22 mouse cellular contexts compared by ENCODE assay signal in the genomic region with DNA sequence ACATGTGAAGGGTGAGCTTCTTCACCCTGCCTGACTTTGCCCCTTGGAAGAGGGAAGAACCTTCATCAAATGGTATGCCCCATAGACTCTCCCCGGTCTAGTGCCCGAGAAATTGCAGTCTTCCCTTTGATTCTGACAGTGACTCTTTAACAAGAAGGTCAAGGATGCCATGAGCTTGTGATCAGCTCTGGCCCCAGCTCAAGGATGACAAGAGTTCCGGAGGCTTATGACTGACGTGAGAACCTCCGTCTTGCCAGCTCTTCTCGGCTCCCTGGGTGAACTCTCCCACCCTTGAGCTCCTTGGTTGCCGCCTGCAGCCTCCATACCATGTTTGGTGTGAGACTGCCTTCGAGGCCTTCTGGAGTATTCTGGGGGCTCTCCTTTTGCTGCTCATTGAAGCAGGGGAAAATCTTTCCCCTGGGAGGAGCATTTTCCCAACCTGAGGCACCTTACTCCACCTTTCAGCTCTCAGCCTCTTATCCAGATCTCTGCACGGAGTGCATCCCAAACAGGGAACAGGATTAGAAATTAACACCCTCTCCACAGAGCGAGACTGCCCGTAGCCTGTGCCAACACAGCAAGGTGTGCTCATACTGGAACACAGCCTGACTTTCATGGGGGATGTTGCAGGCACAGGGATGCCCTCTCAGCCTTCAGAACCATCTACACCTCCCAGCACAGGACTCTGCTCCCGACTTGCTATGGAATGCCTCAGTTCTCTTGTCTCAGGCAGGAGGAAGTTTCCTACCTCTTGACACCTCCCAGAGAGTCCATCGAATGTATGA.
DNase-seq lines count a peak whose midpoint lies in the region; ATAC-seq lines count a peak whose summit lies in the region.
"Had no signal": no experiment of that assay in that cellular context is flagged by ENCODE, and none has a peak within 500 bp of the region (broad histone marks: within the 10 kb centered on the region; RNA-seq: fewer than 3 reads in every experiment).

No protein-coding gene starts in this region.

- H3K9ac ChIP-seq in heart, embryonic 12.5 days = 0 out of 2 replicates have a peak overlapping the region, but pooled peaks have one; percentile 19
- no peak overlapping the region for H3K9ac ChIP-seq in forebrain, embryonic 15.5 days (replicated peaks)
- H3K9ac ChIP-seq: embryonic facial prominence, embryonic 13.5 days; forebrain, embryonic 13.5 days; hindbrain, embryonic 14.5 days; limb, embryonic 12.5 days; liver, postnatal 0 days had no signal

- WGBS in heart, embryonic 12.5 days = 60% methylated on average over 13 of the region's 13 CpGs
- 85% methylated on average over 13 of the region's 13 CpGs for WGBS in forebrain, embryonic 15.5 days

- no peak overlapping the region for H3K27ac ChIP-seq in heart, embryonic 12.5 days (ENCODE audit: poor library complexity, severe bottlenecking)
- no peak overlapping the region for H3K27ac ChIP-seq in forebrain, embryonic 15.5 days (replicated peaks)
- H3K27ac ChIP-seq: embryonic facial prominence, embryonic 13.5 days; forebrain, embryonic 13.5 days; hindbrain, embryonic 14.5 days; kidney, postnatal 0 days; limb, embryonic 12.5 days had no signal

- H3K4me3 ChIP-seq in heart, embryonic 12.5 days = no peak overlapping the region
- H3K4me3 ChIP-seq in forebrain, embryonic 15.5 days = no peak overlapping the region
- H3K4me3 ChIP-seq: embryonic facial prominence, embryonic 13.5 days; erythroblast, embryonic 14.5 days; forebrain, embryonic 13.5 days; limb, embryonic 12.5 days had no signal

- H3K36me3 ChIP-seq in heart, embryonic 12.5 days = no peaks in the 10 kb centered on the region
- no peaks in the 10 kb centered on the region for H3K36me3 ChIP-seq in forebrain, embryonic 15.5 days
- H3K36me3 ChIP-seq: embryonic facial prominence, embryonic 13.5 days; limb, embryonic 12.5 days had no signal

- DNase-seq in heart, postnatal 10 days = no peak
- peak; percentile 71 for DNase-seq in adrenal gland, adult 8-10 months
- peak; percentile 64 for DNase-seq in adrenal gland, postnatal 14 days
- DNase-seq in cerebellum, postnatal 10 days = peak; percentile 46 to 53
- no peak for DNase-seq in frontal cortex, postnatal 25 days (ENCODE audit: low spot score in 2 of 2)
- DNase-seq in lung, adult 18-20 months = no peak
- DNase-seq: embryo, embryonic 11 days; heart, postnatal 14 days; kidney, adult 18-20 months; liver, postnatal 0 days; lung, postnatal 10 days; midbrain, embryonic 14.5 days had no signal

- no peaks in the 10 kb centered on the region for H3K9me3 ChIP-seq in heart, embryonic 12.5 days (replicated peaks)
- no peaks in the 10 kb centered on the region for H3K9me3 ChIP-seq in forebrain, embryonic 15.5 days
- H3K9me3 ChIP-seq: embryonic facial prominence, embryonic 13.5 days; forebrain, embryonic 13.5 days; limb, embryonic 12.5 days had no signal

- ATAC-seq in heart, embryonic 12.5 days (ENCODE audit: insufficient number of reproducible peaks, low FRiP score) = no peak
- ATAC-seq in forebrain, embryonic 15.5 days (replicated peaks) = no peak
- ATAC-seq: forebrain, embryonic 13.5 days; inflammation-experienced regulatory T-cells, adult 6 months; liver, postnatal 0 days had no signal

- intact Hi-C loops in heart, postnatal 10 days (cut with DNase I) = no loop called here

- H3K27me3 ChIP-seq in heart, embryonic 12.5 days (replicated peaks) = no peaks in the 10 kb centered on the region
- peaks cover 4% of the 10 kb centered on the region; the same call in 1 of the 2 replicates for H3K27me3 ChIP-seq in forebrain, embryonic 15.5 days
- H3K27me3 ChIP-seq: embryonic facial prominence, embryonic 13.5 days had no signal

- no peak overlapping the region for H3K4me2 ChIP-seq in heart, embryonic 12.5 days
- no peak overlapping the region for H3K4me2 ChIP-seq in forebrain, embryonic 15.5 days (replicated peaks)
- H3K4me2 ChIP-seq: embryonic facial prominence, embryonic 13.5 days; forebrain, embryonic 13.5 days; hindbrain, embryonic 14.5 days; limb, embryonic 12.5 days; liver, embryonic 11.5 days had no signal

- peaks cover 33% of the 10 kb centered on the region for H3K4me1 ChIP-seq in heart, embryonic 12.5 days (replicated peaks)
- no peaks in the 10 kb centered on the region for H3K4me1 ChIP-seq in forebrain, embryonic 15.5 days
- H3K4me1 ChIP-seq: forebrain, embryonic 13.5 days had no signal

Comparison
In these comparisons a context has a peak if more than half of its experiments do, and no peak if none do; other contexts are left out.
1. DNase-seq: peak in adrenal gland, adult 8-10 months (single experiment), adrenal gland, postnatal 14 days (single experiment) and cerebellum, postnatal 10 days (2 of 2); none in heart, postnatal 10 days (0 of 2), frontal cortex, postnatal 25 days (0 of 2) and lung, adult 18-20 months (0 of 2).